Mouse (Mus musculus) liver, postnatal 0 days (tissue): ENCODE data around the gene Cntfr. TPM values are rescaled to one million over a fixed set of nuclear protein-coding genes. Genes with fewer than 3 reads are reported as not detected.
"Not testable (repeated sequence)": the region's sequence is repeated elsewhere in the genome, so short reads cannot be mapped to it uniquely, and the experiment has no call there.

Experiments used
- ATAC-seq: fragments of 200-750 bp; cut with Nextera tagmentation; 2 replicates; pipeline ENCODE4 v1.8.0; 2017; ENCODE audit warnings: mild to moderate bottlenecking, moderate library complexity
- DNase-seq: peaks from one replicate; pipeline ENCODE4 v3.0.0-alpha.2; 2016
- H3K27ac ChIP-seq: fragments of 300-500 bp; sonication (generic); 2 replicates; pipeline ENCODE4 v1.5.1; 2014; ENCODE audit warnings: antibody characterized with exemption, moderate library complexity, mild to moderate bottlenecking, low read depth
- H3K27me3 ChIP-seq: fragments of 300-500 bp; sonication (generic); 2 replicates; pipeline ENCODE4 v1.6.1; 2014; ENCODE audit warnings: low read length, control low read depth, mixed read lengths; ENCODE audit not compliant: insufficient read depth
- H3K36me3 ChIP-seq: fragments of 300-500 bp; sonication (generic); replicated peaks from 2 replicates; pipeline ENCODE4 v1.6.1; 2014; ENCODE audit warnings: mild to moderate bottlenecking, control low read depth, low read length, moderate library complexity, mixed read lengths; ENCODE audit not compliant: insufficient read depth
- H3K4me1 ChIP-seq: fragments of 300-500 bp; sonication (generic); 2 replicates; pipeline ENCODE4 v1.6.1; 2014; ENCODE audit warnings: antibody characterized with exemption, mild to moderate bottlenecking, control low read depth; ENCODE audit not compliant: insufficient read depth
- H3K4me2 ChIP-seq: fragments of 300-500 bp; sonication (generic); 2 replicates; pipeline ENCODE4 v1.6.1; 2014; ENCODE audit warnings: low read depth, mild to moderate bottlenecking, low read length, moderate library complexity, mixed read lengths
- H3K4me3 ChIP-seq: fragments of 300-500 bp; sonication (generic); 2 replicates; pipeline ENCODE4 v1.5.1; 2014; ENCODE audit warnings: low read depth, low read length
- H3K9ac ChIP-seq: fragments of 300-500 bp; sonication (generic); replicated peaks from 2 replicates; pipeline ENCODE4 v1.6.1; 2014; ENCODE audit warnings: mild to moderate bottlenecking, moderate library complexity
- H3K9me3 ChIP-seq: fragments of 300-500 bp; sonication (generic); 2 replicates; pipeline ENCODE4 v1.6.1; 2016; ENCODE audit warnings: mild to moderate bottlenecking, control low read depth, low read length, mixed read lengths
- WGBS: fragments of 180-500 bp; shearing (Covaris S2); extraction: QIAGEN DNeasy Blood & Tissue Kit; methylation state at CpG from one replicate; pipeline ENCODE4 v1.1.7; 2014; ENCODE audit not compliant: insufficient replicate concordance; 5-methylcytosine and 5-hydroxymethylcytosine counted together
- polyA plus RNA-seq: library from polyadenylated mRNA; unstranded; fragments of >200 nt; fragmentation: Nextera tagmentation; extraction: Ambion mirVana; gene quantifications from 2 replicates; pipeline ENCODE4 v1.2.1, GENCODE M21; 2015

Cntfr gene
- polyA plus RNA-seq, 1 experiment from 2014 or later = 0.29 TPM

DNA sequence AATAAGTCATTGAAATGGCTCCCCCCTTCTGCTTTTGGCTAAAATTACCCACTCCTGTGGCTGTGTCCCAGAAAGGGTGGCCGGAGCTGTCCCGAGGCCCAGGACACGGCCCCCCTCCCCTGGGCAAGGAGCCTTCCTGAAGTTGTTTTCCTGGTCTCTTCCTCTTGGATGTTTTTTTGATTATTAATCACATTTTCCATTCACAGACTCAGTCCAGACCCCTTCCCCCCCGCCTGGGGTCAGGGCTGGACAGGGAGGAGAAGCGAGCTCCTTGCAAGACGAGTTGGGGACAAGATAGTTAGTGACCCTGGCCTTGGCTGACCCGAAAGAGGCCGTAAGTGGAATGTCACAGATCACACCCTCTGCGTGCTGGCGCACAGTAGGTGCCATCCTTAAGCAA is 2.9 kb upstream of the Cntfr start, which contains the start of gene Il11ra1:
Il11ra1 (plus strand) TSS at position 207 of the 400 bp plus-strand sequence.
- WGBS = 82% methylated on average over 8 of the region's 10 CpGs
- not testable (repeated sequence) for H3K36me3 ChIP-seq, ATAC-seq, DNase-seq, H3K27ac ChIP-seq, H3K4me2 ChIP-seq, H3K9ac ChIP-seq, H3K4me3 ChIP-seq, H3K9me3 ChIP-seq, H3K4me1 ChIP-seq
- peaks cover 10% of the 10 kb centered on the region; the same call in 1 of the 2 replicates for H3K27me3 ChIP-seq

DNA sequence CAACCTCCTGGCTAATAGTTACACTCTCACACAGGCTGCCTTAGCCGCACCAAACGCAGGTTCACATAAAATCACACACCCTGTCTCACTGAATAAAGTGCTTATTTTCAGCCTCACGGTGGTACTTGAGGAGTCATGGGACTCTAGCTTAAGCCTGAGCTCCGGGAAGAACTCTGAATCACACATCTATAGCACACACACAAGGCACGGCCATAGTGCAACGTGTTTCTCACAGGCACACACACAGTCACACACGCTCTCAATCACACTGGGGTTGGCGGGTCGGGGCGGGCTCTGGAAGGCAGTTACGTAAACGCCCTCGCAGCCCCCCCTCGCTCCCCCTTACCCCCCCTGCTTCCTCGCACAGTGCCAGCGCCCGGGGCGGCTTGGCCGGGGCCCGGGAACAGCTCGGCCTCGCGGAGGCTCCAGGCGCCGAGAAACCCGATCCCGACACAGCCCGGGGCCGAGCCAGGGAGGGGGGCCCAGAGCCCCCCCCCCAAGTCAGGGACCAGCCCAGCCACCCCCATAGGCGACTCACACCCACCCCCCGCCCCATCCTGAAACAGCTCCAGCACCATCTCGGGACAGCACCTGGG is 1.6 kb upstream of the Cntfr start:
- 14% methylated on average over 21 of the region's 32 CpGs for WGBS
- H3K27me3 ChIP-seq, DNase-seq, H3K9me3 ChIP-seq, H3K4me1 ChIP-seq, H3K4me2 ChIP-seq, H3K9ac ChIP-seq, H3K27ac ChIP-seq, H3K36me3 ChIP-seq, H3K4me3 ChIP-seq, ATAC-seq: not testable (repeated sequence)

DNA sequence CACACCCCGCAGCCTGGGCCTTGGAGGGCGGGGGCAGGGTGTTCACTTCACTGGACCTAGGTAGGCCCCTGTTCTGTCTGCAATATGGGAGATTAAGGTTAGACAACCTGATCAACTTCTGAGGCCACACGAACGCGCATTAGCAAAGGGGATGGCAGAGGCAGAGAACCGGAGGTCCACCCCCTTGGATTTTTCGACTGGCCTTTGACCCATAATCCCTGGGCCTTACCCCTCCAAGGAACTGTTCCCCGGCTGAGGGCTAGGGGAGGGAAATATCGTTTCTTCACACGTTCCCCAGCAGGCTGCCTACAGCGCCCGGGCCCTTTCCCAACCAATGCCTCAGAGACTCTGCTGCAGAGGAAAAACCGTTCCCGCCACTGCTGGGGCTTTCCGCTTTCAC is 437 bp downstream of the Cntfr start:
- H3K4me3 ChIP-seq, H3K9ac ChIP-seq, ATAC-seq, H3K4me1 ChIP-seq, DNase-seq, H3K27ac ChIP-seq, H3K9me3 ChIP-seq, H3K36me3 ChIP-seq, H3K4me2 ChIP-seq, H3K27me3 ChIP-seq: not testable (repeated sequence)
- 5% methylated on average over 11 of the region's 15 CpGs for WGBS

DNA sequence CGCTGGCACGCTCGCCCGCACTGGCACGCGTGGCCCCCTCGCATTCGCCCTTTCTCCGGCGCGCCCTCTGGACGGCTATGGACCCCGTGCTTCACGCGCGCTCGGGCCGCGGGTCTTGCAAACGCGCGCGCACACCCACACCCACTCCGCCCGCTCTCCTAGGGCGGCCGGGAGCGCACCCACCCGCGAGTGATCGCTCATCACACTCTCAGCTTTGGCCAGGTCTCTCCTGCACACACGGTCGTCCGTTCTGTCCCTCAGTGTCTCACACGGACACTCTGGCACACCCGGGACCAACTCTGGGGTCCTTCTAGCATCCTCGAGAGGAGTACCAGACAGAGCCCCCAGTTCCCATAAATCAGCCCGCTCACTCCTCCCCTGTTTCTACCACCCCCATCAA is 1.1 kb downstream of the Cntfr start:
- H3K9me3 ChIP-seq, DNase-seq, H3K9ac ChIP-seq, H3K27me3 ChIP-seq, H3K4me2 ChIP-seq, H3K4me3 ChIP-seq, H3K36me3 ChIP-seq, H3K27ac ChIP-seq, ATAC-seq, H3K4me1 ChIP-seq: not testable (repeated sequence)
- WGBS = 2% methylated on average over 10 of the region's 38 CpGs

GRCm38 (mm10) chr4:41693511-41693910 is 3.4 kb downstream of the Cntfr start:
- not testable (repeated sequence) for ATAC-seq, H3K4me3 ChIP-seq, H3K9ac ChIP-seq, DNase-seq, H3K27ac ChIP-seq, H3K4me2 ChIP-seq, H3K36me3 ChIP-seq, H3K4me1 ChIP-seq, H3K9me3 ChIP-seq, H3K27me3 ChIP-seq
- WGBS = 15% methylated on average over 4 of the region's 4 CpGs

DNA sequence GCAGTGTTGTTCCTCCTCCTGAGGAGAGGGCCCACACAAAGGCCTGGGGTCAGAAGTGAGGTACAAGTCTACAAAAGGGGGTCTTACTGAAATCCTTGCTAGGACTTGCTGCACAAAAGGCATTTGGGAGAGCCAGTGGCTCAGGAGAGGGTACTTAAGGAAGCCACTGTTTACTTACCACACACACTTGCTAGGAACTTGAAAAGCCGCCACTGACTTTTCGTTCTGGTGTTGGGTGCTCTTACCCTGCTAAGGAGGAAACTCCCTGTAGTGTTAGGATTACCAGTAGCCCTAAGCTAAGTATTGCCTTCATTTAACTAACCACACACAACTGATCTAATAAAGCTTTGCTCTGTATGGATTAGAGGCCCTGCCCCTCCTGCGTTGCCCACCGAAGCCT is 6.9 kb downstream of the Cntfr start:
- not testable (repeated sequence) for H3K9me3 ChIP-seq, DNase-seq, H3K36me3 ChIP-seq, H3K9ac ChIP-seq, H3K27ac ChIP-seq, H3K4me1 ChIP-seq, ATAC-seq, H3K4me3 ChIP-seq, H3K4me2 ChIP-seq, H3K27me3 ChIP-seq
- no CpG with 5 or more reads among the region's 4 CpGs for WGBS

DNA sequence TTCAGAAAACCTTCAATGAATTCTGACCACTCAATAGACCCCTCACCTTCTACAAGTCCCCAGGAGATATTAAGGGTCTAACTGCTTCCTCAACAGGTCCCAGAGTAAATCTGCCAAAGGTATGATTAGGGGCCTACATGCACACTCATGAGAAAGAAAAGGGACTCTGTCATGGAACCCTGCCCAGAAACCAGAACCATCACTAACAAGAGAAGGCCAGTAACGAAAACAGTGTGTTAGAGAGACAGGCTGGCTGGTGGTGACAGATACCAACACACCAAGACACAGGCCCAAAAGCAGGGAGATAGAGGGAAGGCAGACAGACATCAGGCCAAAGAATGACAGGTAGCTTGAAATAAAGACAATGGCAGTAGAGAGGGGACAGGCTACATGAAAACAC is 8.3 kb downstream of the Cntfr start:
- not testable (repeated sequence) for H3K4me2 ChIP-seq, H3K4me1 ChIP-seq, H3K27me3 ChIP-seq, H3K9me3 ChIP-seq, H3K27ac ChIP-seq, H3K36me3 ChIP-seq, H3K9ac ChIP-seq, ATAC-seq, DNase-seq, H3K4me3 ChIP-seq
- 81% methylated on average over 1 of the region's 1 CpGs for WGBS

- 48% methylated on average over 9 of the region's 10 CpGs for WGBS
- H3K9me3 ChIP-seq, H3K9ac ChIP-seq, DNase-seq, H3K27ac ChIP-seq, H3K4me1 ChIP-seq, ATAC-seq, H3K36me3 ChIP-seq, H3K4me3 ChIP-seq, H3K4me2 ChIP-seq: not testable (repeated sequence)
- H3K27me3 ChIP-seq = peaks cover 11% of the 10 kb centered on the region; the same call in 1 of the 2 replicates
These were observed 10.9 kb downstream of the Cntfr start for GRCm38 (mm10) chr4:41685882-41686492.

GRCm38 (mm10) chr4:41684931-41685453 is 11.9 kb downstream of the Cntfr start:
- peaks cover 14% of the 10 kb centered on the region; the same call in 1 of the 2 replicates for H3K27me3 ChIP-seq
- not testable (repeated sequence) for H3K4me3 ChIP-seq, H3K36me3 ChIP-seq, H3K4me1 ChIP-seq, H3K9me3 ChIP-seq, ATAC-seq, H3K9ac ChIP-seq, H3K4me2 ChIP-seq, H3K27ac ChIP-seq, DNase-seq
- WGBS = 2% methylated on average over 12 of the region's 14 CpGs
